Mouse (Mus musculus) lung, postnatal 0 days (tissue): ENCODE measurements around the gene Slc45a1.

Source experiments
- CTCF ChIP-seq: IDR thresholded peaks from 2 replicates; pipeline ENCODE4 v1.5.1; 2016; ENCODE audit warnings: antibody characterized with exemption, mild to moderate bottlenecking
- EP300 ChIP-seq: IDR thresholded peaks from 2 replicates; pipeline ENCODE4 v1.6.1; 2016; ENCODE audit warnings: antibody characterized with exemption, mild to moderate bottlenecking, control low read depth

DNA sequence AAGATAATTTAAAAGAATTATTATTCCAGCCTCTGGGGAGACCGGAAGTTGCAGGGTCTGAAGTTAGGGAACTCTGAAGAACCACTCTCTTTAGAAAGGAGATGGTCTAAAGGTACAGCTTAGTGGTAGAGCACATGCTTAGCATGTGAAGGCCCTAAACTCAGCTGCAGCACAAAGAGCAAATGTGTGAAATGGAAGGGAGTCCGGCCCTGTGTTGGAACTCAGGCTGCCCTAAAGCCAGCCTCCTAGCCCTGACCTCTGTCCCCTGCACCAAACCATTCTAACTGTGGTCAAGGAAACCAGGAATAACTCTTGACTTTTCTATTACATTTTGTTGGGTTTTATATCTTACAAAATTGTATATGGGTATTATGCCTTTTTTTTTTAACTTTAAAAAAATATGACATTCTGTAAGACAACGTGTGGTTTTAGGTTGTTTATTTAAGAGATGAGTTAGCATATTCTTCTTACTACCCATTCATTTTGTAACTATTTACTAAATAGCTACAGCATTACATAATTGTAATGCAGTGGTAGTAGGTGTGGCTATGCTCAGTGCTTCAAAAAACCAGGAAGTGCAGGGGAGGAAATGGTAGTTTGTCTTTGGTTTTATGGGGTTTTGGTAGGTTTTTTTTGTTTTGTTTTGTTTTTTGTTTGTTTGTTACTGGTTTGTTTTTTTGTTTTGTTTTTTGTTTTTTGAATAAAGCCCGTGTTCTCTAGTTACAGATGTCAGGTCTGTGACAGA is 58.3 kb downstream of the Slc45a1 start:
- TF ChIP-seq CTCF, result no peak
- TF ChIP-seq EP300, result no peak
